Mouse (Mus musculus): ENCODE measurements at regions not wholly inside any gene's neighbourhood (a gene's known extent, or its start where the extent isn't known, plus 50 kb on each side); places are given as distances from the start of the nearest gene placed in this dataset.
"Not testable (repeated sequence)": the region's sequence is repeated elsewhere in the genome, so short reads cannot be mapped to it uniquely, and the experiment has no call there.

- not testable (repeated sequence) for H3K4me3 ChIP-seq (ENCODE audit: low read depth, low read length); H3K27me3 ChIP-seq (ENCODE audit: control insufficient read depth, insufficient read depth, low read length); H3K27ac ChIP-seq (replicated peaks; ENCODE audit: low read depth, low read length); H3K4me1 ChIP-seq (ENCODE audit: control insufficient read depth, insufficient read depth, low read length); DNase-seq (ENCODE audit: low spot score); ATAC-seq (ENCODE audit: insufficient number of reproducible peaks, low FRiP score, low TSS enrichment, low read depth); H3K4me2 ChIP-seq (ENCODE audit: low read depth, severe bottlenecking); H3K9ac ChIP-seq (ENCODE audit: low read length); H3K36me3 ChIP-seq (ENCODE audit: control insufficient read depth, insufficient read depth, low read length); H3K9me3 ChIP-seq (ENCODE audit: control insufficient read depth, low read length)
- no CpG with 5 or more reads among the region's 8 CpGs for WGBS
Observed at GRCm38 (mm10) chr12:92891663-92892062, 1042.7 kb upstream of the Sel1l start.

GRCm38 (mm10) chr12:92891126-92891525 lies 1042.2 kb upstream of the Sel1l start:
- H3K36me3 ChIP-seq (ENCODE audit: control insufficient read depth, insufficient read depth, low read length); H3K27me3 ChIP-seq (ENCODE audit: control insufficient read depth, insufficient read depth, low read length); H3K4me3 ChIP-seq (ENCODE audit: low read depth, low read length); H3K27ac ChIP-seq (replicated peaks; ENCODE audit: low read depth, low read length); H3K4me1 ChIP-seq (ENCODE audit: control insufficient read depth, insufficient read depth, low read length); H3K4me2 ChIP-seq (ENCODE audit: low read depth, severe bottlenecking); ATAC-seq (ENCODE audit: insufficient number of reproducible peaks, low FRiP score, low TSS enrichment, low read depth); DNase-seq (ENCODE audit: low spot score); H3K9me3 ChIP-seq (ENCODE audit: control insufficient read depth, low read length); H3K9ac ChIP-seq (ENCODE audit: low read length): not testable (repeated sequence)
- WGBS = 100% methylated on average over 3 of the region's 9 CpGs

GRCm38 (mm10) chr12:92887747-92888146 lies 1038.8 kb upstream of the Sel1l start:
- WGBS = 94% methylated on average over 3 of the region's 3 CpGs
- no peak for DNase-seq (ENCODE audit: low spot score)
- Histone ChIP-seq H3K4me2 (ENCODE audit: low read depth, severe bottlenecking) (no peak overlapping the region), H3K4me3 (ENCODE audit: low read depth, low read length) (no peak overlapping the region), H3K27ac (replicated peaks; ENCODE audit: low read depth, low read length) (no peak overlapping the region), H3K9me3 (ENCODE audit: control insufficient read depth, low read length) (no peaks in the 10 kb centered on the region; the same call in 1 of the 2 replicates), H3K9ac (ENCODE audit: low read length) (no peak overlapping the region), H3K27me3 (ENCODE audit: control insufficient read depth, insufficient read depth, low read length) (no peaks in the 10 kb centered on the region), H3K36me3 (ENCODE audit: control insufficient read depth, insufficient read depth, low read length) (no peaks in the 10 kb centered on the region), H3K4me1 (ENCODE audit: control insufficient read depth, insufficient read depth, low read length) (no peaks in the 10 kb centered on the region)
- no peak for ATAC-seq (ENCODE audit: insufficient number of reproducible peaks, low FRiP score, low TSS enrichment, low read depth)

GRCm38 (mm10) chr12:92886394-92887075 lies 1037.6 kb upstream of the Sel1l start:
- H3K4me2 ChIP-seq (ENCODE audit: low read depth, severe bottlenecking); H3K4me3 ChIP-seq (ENCODE audit: low read depth, low read length); H3K4me1 ChIP-seq (ENCODE audit: control insufficient read depth, insufficient read depth, low read length); H3K36me3 ChIP-seq (ENCODE audit: control insufficient read depth, insufficient read depth, low read length); DNase-seq (ENCODE audit: low spot score); H3K27me3 ChIP-seq (ENCODE audit: control insufficient read depth, insufficient read depth, low read length); H3K9ac ChIP-seq (ENCODE audit: low read length); H3K9me3 ChIP-seq (ENCODE audit: control insufficient read depth, low read length); ATAC-seq (ENCODE audit: insufficient number of reproducible peaks, low FRiP score, low TSS enrichment, low read depth); H3K27ac ChIP-seq (replicated peaks; ENCODE audit: low read depth, low read length): not testable (repeated sequence)
- WGBS = 94% methylated on average over 20 of the region's 20 CpGs

GRCm38 (mm10) chr12:92884014-92884413 lies 1035.1 kb upstream of the Sel1l start:
- not testable (repeated sequence) for H3K9me3 ChIP-seq (ENCODE audit: control insufficient read depth, low read length); ATAC-seq (ENCODE audit: insufficient number of reproducible peaks, low FRiP score, low TSS enrichment, low read depth)
- 98% methylated on average over 2 of the region's 2 CpGs for WGBS

GRCm38 (mm10) chr12:92883091-92883490 lies 1034.1 kb upstream of the Sel1l start:
- not testable (repeated sequence) for H3K27ac ChIP-seq (replicated peaks; ENCODE audit: low read depth, low read length); H3K9me3 ChIP-seq (ENCODE audit: control insufficient read depth, low read length); H3K4me2 ChIP-seq (ENCODE audit: low read depth, severe bottlenecking); H3K4me1 ChIP-seq (ENCODE audit: control insufficient read depth, insufficient read depth, low read length); DNase-seq (ENCODE audit: low spot score); H3K4me3 ChIP-seq (ENCODE audit: low read depth, low read length); H3K9ac ChIP-seq (ENCODE audit: low read length); ATAC-seq (ENCODE audit: insufficient number of reproducible peaks, low FRiP score, low TSS enrichment, low read depth); H3K27me3 ChIP-seq (ENCODE audit: control insufficient read depth, insufficient read depth, low read length); H3K36me3 ChIP-seq (ENCODE audit: control insufficient read depth, insufficient read depth, low read length)
- no CpG with 5 or more reads among the region's 8 CpGs for WGBS

More at GRCm38 (mm10) chr12:92884014-92884413, 1035.1 kb upstream of the Sel1l start:
- not testable (repeated sequence) for H3K27ac ChIP-seq (replicated peaks; ENCODE audit: low read depth, low read length); H3K9ac ChIP-seq (ENCODE audit: low read length); H3K4me3 ChIP-seq (ENCODE audit: low read depth, low read length); DNase-seq (ENCODE audit: low spot score); H3K27me3 ChIP-seq (ENCODE audit: control insufficient read depth, insufficient read depth, low read length); H3K4me2 ChIP-seq (ENCODE audit: low read depth, severe bottlenecking); H3K4me1 ChIP-seq (ENCODE audit: control insufficient read depth, insufficient read depth, low read length); H3K36me3 ChIP-seq (ENCODE audit: control insufficient read depth, insufficient read depth, low read length)

- not testable (repeated sequence) for H3K4me1 ChIP-seq (ENCODE audit: control insufficient read depth, insufficient read depth, low read length); DNase-seq (ENCODE audit: low spot score); H3K9me3 ChIP-seq (ENCODE audit: control insufficient read depth, low read length); H3K9ac ChIP-seq (ENCODE audit: low read length); H3K4me2 ChIP-seq (ENCODE audit: low read depth, severe bottlenecking); H3K27me3 ChIP-seq (ENCODE audit: control insufficient read depth, insufficient read depth, low read length); ATAC-seq (ENCODE audit: insufficient number of reproducible peaks, low FRiP score, low TSS enrichment, low read depth); H3K36me3 ChIP-seq (ENCODE audit: control insufficient read depth, insufficient read depth, low read length); H3K27ac ChIP-seq (replicated peaks; ENCODE audit: low read depth, low read length); H3K4me3 ChIP-seq (ENCODE audit: low read depth, low read length)
- 95% methylated on average over 6 of the region's 11 CpGs for WGBS
Observed at GRCm38 (mm10) chr12:92882540-92882939, 1033.6 kb upstream of the Sel1l start.

- Histone ChIP-seq H3K9me3 (ENCODE audit: control insufficient read depth, low read length) (no peaks in the 10 kb centered on the region), H3K27ac (replicated peaks; ENCODE audit: low read depth, low read length) (no peak overlapping the region), H3K36me3 (ENCODE audit: control insufficient read depth, insufficient read depth, low read length) (no peaks in the 10 kb centered on the region), H3K27me3 (ENCODE audit: control insufficient read depth, insufficient read depth, low read length) (no peaks in the 10 kb centered on the region), H3K9ac (ENCODE audit: low read length) (no peak overlapping the region), H3K4me1 (ENCODE audit: control insufficient read depth, insufficient read depth, low read length) (no peaks in the 10 kb centered on the region), H3K4me2 (ENCODE audit: low read depth, severe bottlenecking) (no peak overlapping the region), H3K4me3 (ENCODE audit: low read depth, low read length) (no peak overlapping the region)
- ATAC-seq (ENCODE audit: insufficient number of reproducible peaks, low FRiP score, low TSS enrichment, low read depth) (no peak), DNase-seq (ENCODE audit: low spot score) (no peak)
- 87% methylated on average over 3 of the region's 3 CpGs for WGBS
Observed at GRCm38 (mm10) chr12:92873602-92874001, 1024.6 kb upstream of the Sel1l start.

- Histone ChIP-seq H3K9me3 (ENCODE audit: control insufficient read depth, low read length) (no peaks in the 10 kb centered on the region), H3K9ac (ENCODE audit: low read length) (no peak overlapping the region), H3K4me2 (ENCODE audit: low read depth, severe bottlenecking) (no peak overlapping the region), H3K4me1 (ENCODE audit: control insufficient read depth, insufficient read depth, low read length) (no peaks in the 10 kb centered on the region), H3K27ac (replicated peaks; ENCODE audit: low read depth, low read length) (no peak overlapping the region), H3K36me3 (ENCODE audit: control insufficient read depth, insufficient read depth, low read length) (no peaks in the 10 kb centered on the region), H3K4me3 (ENCODE audit: low read depth, low read length) (no peak overlapping the region), H3K27me3 (ENCODE audit: control insufficient read depth, insufficient read depth, low read length) (no peaks in the 10 kb centered on the region)
- 86% methylated on average over 3 of the region's 3 CpGs for WGBS
- DNase-seq (ENCODE audit: low spot score) (no peak), ATAC-seq (ENCODE audit: insufficient number of reproducible peaks, low FRiP score, low TSS enrichment, low read depth) (no peak)
Observed at GRCm38 (mm10) chr12:92869336-92869735, 1020.4 kb upstream of the Sel1l start.

Data from limb, embryonic 11.5 days (tissue).